Mouse (Mus musculus): ENCODE results near the gene Cacng1.

- TF ChIP-seq POLR2A (IDR thresholded peaks at IDR 0.05; ENCODE audit: low read depth, low read length) (no peak), CTCF (IDR thresholded peaks at IDR 0.05; ENCODE audit: extremely low read depth, insufficient read depth, insufficient read length, insufficient replicate concordance) (no peak)
Measured at GRCm38 (mm10) chr11:107760001-107760400, 43.7 kb upstream of the Cacng1 start.
